Mouse (Mus musculus) urinary bladder, postnatal 25 days (tissue): Measurements from ENCODE around the gene Uspl1.
A peak's percentile ranks its signal among the peaks of the same experiment; 100 is the strongest.

Source experiments
- DNase-seq: peaks from one replicate; pipeline ENCODE4 v3.0.0; 2022; ENCODE audit warnings: low spot score

The Uspl1 gene

GRCm38 (mm10) chr5:149212806-149213205, 28.7 kb downstream of the Uspl1 start:
- no peak for DNase-seq

GRCm38 (mm10) chr5:149215540-149215939, 31.4 kb downstream of the Uspl1 start:
- DNase-seq, result no peak

GRCm38 (mm10) chr5:149217524-149218357, 33.6 kb downstream of the Uspl1 start:
- no peak for DNase-seq

GRCm38 (mm10) chr5:149219493-149219892, 35.3 kb downstream of the Uspl1 start:
- DNase-seq, result no peak

GRCm38 (mm10) chr5:149221355-149221754, 37.2 kb downstream of the Uspl1 start:
- DNase-seq, result no peak

- DNase-seq, result no peak
Observed at GRCm38 (mm10) chr5:149224666-149225065, 40.5 kb downstream of the Uspl1 start.

GRCm38 (mm10) chr5:149228700-149229618, 44.8 kb downstream of the Uspl1 start:
- peak; percentile 100 for DNase-seq

- no peak for DNase-seq
Observed at GRCm38 (mm10) chr5:149229619-149230339, 45.6 kb downstream of the Uspl1 start.

GRCm38 (mm10) chr5:149235002-149235401, 50.9 kb downstream of the Uspl1 start:
- no peak for DNase-seq

- no peak for DNase-seq
Observed at GRCm38 (mm10) chr5:149237221-149237950, 53.2 kb downstream of the Uspl1 start.

- no peak for DNase-seq
Observed at GRCm38 (mm10) chr5:149242467-149242866, 58.3 kb downstream of the Uspl1 start.

GRCm38 (mm10) chr5:149243053-149243452, 58.9 kb downstream of the Uspl1 start:
- no peak for DNase-seq

- no peak for DNase-seq
Observed at GRCm38 (mm10) chr5:149245391-149245964, 61.3 kb downstream of the Uspl1 start.

- no peak for DNase-seq
Observed at GRCm38 (mm10) chr5:149245965-149246470, 61.9 kb downstream of the Uspl1 start.

- no peak for DNase-seq
Observed at GRCm38 (mm10) chr5:149247047-149247904, 63.1 kb downstream of the Uspl1 start.

- no peak for DNase-seq
Observed at GRCm38 (mm10) chr5:149252303-149252702, 68.2 kb downstream of the Uspl1 start.

- DNase-seq, result no peak
Observed at GRCm38 (mm10) chr5:149253491-149253890, 69.3 kb downstream of the Uspl1 start.

- DNase-seq, result no peak
Observed at GRCm38 (mm10) chr5:149255522-149255921, 71.4 kb downstream of the Uspl1 start.

- no peak for DNase-seq
Observed at GRCm38 (mm10) chr5:149257518-149258281, 73.5 kb downstream of the Uspl1 start.
